Mouse (Mus musculus) intestine, embryonic 14.5 days (tissue): Measurements from ENCODE around the gene Dpagt1. TPM values are rescaled to one million over a fixed set of nuclear protein-coding genes. Genes with fewer than 3 reads are reported as not detected.
"Not testable (repeated sequence)": the region's sequence is repeated elsewhere in the genome, so short reads cannot be mapped to it uniquely, and the experiment has no call there.

Experiments used
- ATAC-seq: fragments of 200-750 bp; cut with Nextera tagmentation; replicated peaks from 2 replicates; pipeline ENCODE4 v1.8.0; 2017; ENCODE audit warnings: low read depth, moderate number of reproducible peaks, moderate TSS enrichment, moderate library complexity; ENCODE audit not compliant: low FRiP score, low TSS enrichment
- DNase-seq: peaks from one replicate; pipeline ENCODE4 v3.0.0-alpha.2; 2018; ENCODE audit warnings: low spot score
- H3K27ac ChIP-seq: fragments of 300-500 bp; sonication (generic); 2 replicates; pipeline ENCODE4 v1.5.1; 2014; ENCODE audit warnings: low read depth, mild to moderate bottlenecking, control low read depth
- H3K27me3 ChIP-seq: fragments of 300-500 bp; sonication (generic); replicated peaks from 2 replicates; pipeline ENCODE4 v1.6.1; 2014; ENCODE audit warnings: low read length, control low read depth; ENCODE audit not compliant: control insufficient read depth, insufficient read depth
- H3K36me3 ChIP-seq: fragments of 300-500 bp; sonication (generic); 2 replicates; pipeline ENCODE4 v1.6.1; 2014; ENCODE audit warnings: low read length, control low read depth; ENCODE audit not compliant: control insufficient read depth, insufficient read depth
- H3K4me1 ChIP-seq: fragments of 300-500 bp; sonication (generic); replicated peaks from 2 replicates; pipeline ENCODE4 v1.6.1; 2014; ENCODE audit warnings: low read length, control low read depth, mixed read lengths; ENCODE audit not compliant: control insufficient read depth, insufficient read depth
- H3K4me2 ChIP-seq: fragments of 300-500 bp; sonication (generic); 2 replicates; pipeline ENCODE4 v1.6.1; 2014; ENCODE audit warnings: low read length
- H3K4me3 ChIP-seq: fragments of 300-500 bp; sonication (generic); 2 replicates; pipeline ENCODE4 v1.5.1; 2014; ENCODE audit warnings: low read depth, low read length, control low read depth, mixed read lengths
- H3K9ac ChIP-seq: fragments of 300-500 bp; sonication (generic); 2 replicates; pipeline ENCODE4 v1.6.1; 2014; ENCODE audit warnings: mild to moderate bottlenecking, low read length
- H3K9me3 ChIP-seq: fragments of 300-500 bp; sonication (generic); 2 replicates; pipeline ENCODE4 v1.6.1; 2016; ENCODE audit warnings: low read length, control low read depth; ENCODE audit not compliant: control insufficient read depth
- WGBS: fragments of 180-500 bp; shearing (Covaris S2); extraction: QIAGEN DNeasy Blood & Tissue Kit; methylation state at CpG from one replicate; pipeline ENCODE4 v1.1.7; 2014; 5-methylcytosine and 5-hydroxymethylcytosine counted together
- microRNA-seq: library from miRNA; unstranded; fragments of <30 nt; microRNA quantifications from one replicate; pipeline ENCODE4, GENCODE M21; 2016
- polyA plus RNA-seq: library from polyadenylated mRNA; unstranded; fragments of >200 nt; fragmentation: Nextera tagmentation; extraction: Ambion mirVana; gene quantifications from 2 replicates; pipeline ENCODE4 v1.2.1, GENCODE M21; 2014

The Dpagt1 gene
- polyA plus RNA-seq, 1 experiment from 2014 or later, result 45.4 TPM

DNA sequence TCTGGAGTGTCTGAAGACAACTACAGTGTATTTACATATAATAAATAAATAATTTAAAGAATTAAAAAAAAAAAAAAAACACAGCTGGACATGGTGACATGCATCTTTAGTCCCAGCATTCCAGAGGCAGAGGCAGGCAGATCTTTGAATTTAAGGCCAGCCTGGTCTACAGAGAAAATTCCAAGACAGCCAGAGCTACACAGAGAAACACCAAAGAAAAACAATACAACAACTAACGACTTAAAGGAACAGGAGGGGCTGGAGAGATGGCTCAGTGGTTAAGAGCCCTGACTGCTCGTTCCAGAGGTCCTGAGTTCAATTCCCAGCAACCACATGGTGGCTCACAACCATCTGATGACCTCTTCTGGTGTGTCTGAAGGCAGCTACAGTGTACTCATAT, 51.5 kb downstream of the Dpagt1 start:
- H3K36me3 ChIP-seq, result peaks cover 16% of the 10 kb centered on the region
- not testable (repeated sequence) for H3K9me3 ChIP-seq

DNA sequence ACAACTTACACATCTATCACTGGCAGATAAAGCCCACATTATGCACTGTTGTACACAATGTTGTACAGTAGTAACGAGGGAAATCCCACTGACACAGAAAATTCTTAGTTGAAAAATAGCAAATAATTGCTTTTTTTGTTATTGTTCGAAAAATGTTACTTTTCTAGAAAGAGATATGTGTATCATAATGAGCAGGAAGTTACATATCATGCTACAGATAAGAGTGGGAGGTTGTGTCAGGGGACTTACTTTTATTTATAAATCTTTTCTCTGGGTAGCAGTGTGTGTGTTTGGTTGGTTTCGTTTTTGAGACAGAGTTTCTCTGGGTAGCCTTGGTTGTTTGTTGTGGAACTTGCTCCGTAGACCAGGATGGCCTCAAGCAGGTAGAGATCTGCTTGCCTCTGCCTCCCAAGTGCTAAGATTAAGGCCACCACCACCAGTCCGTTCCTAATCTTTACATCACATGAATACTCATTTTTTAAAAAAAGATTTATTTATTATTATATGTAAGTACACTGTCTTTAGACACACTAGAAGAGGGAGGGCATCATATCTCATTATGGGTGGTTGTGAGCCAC, 52.4 kb downstream of the Dpagt1 start:
- DNase-seq (no peak), ATAC-seq (no peak)
- H3K4me3 ChIP-seq, result peak overlapping the region; percentile 92
- H3K27me3 ChIP-seq, result no peaks in the 10 kb centered on the region
- H3K4me1 ChIP-seq, result peaks cover 9% of the 10 kb centered on the region
- H3K36me3 ChIP-seq, result peaks cover 25% of the 10 kb centered on the region
- H3K27ac ChIP-seq, result peak overlapping the region; percentile 82; the same call in 1 of the 2 replicates
- no peaks in the 10 kb centered on the region for H3K9me3 ChIP-seq
- 86% methylated on average over 5 of the region's 5 CpGs for WGBS
- H3K4me2 ChIP-seq, result peak overlapping the region; percentile 74
- peak overlapping the region; percentile 82 for H3K9ac ChIP-seq

More for the DNA sequence above, 51.5 kb downstream of the Dpagt1 start:
- H3K4me1 ChIP-seq, H3K27ac ChIP-seq, ATAC-seq, DNase-seq, H3K9ac ChIP-seq, H3K27me3 ChIP-seq, H3K4me2 ChIP-seq, H3K4me3 ChIP-seq: not testable (repeated sequence)
- 81% methylated on average over 2 of the region's 2 CpGs for WGBS

DNA sequence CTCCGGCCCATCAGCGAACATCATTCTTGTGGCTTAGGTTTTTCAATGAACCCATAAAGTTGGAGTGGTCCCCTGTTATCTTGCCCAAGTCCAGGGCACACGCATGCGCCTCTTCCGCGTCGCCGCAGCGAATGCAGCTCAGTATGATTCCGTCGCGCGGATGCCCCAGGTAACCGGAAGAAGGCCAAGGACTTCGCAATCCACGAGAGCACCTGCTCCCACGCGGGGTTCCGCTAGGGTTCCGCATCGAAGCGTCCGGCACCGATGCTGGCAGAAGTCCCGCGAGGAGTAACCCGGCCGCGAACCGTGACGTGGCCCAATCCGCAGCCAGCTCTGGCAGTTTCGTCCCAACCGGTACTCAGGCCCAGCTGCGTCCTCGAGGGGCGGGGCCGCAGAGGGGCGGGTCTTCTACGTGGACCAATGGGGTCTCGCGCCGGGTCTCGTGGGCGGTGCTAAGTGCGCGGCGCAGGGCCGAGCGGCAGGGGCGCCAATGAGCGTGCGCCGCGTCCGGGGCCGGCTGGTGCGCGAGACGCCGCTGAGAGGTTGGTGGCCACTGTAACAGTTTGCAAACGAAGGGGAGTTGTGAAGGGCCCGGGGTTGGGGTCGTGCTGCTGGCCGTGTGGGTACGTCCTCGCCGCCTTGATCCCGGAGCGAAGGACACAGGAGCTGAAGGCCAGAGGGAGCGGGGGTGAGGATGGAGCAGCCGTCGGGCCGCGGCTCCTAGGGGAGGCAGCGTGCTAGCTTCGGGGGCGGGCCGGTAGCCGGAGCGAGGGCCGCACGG, 53.4 kb downstream of the Dpagt1 start, which contains the start of gene Hyou1:
TSS of gene Hyou1 (plus strand) at position 437 of the 781 bp plus-strand sequence.
- ATAC-seq (peak; percentile 98), DNase-seq (peak; percentile 100)
- Histone ChIP-seq H3K4me1 (peaks cover 9% of the 10 kb centered on the region), H3K4me3 (peak within 1 kb of the TSS; percentile 92), H3K4me2 (peak within 1 kb of the TSS; percentile 74), H3K27me3 (no peaks in the 10 kb centered on the region), H3K9me3 (no peaks in the 10 kb centered on the region), H3K36me3 (peaks cover 35% of the 10 kb centered on the region), H3K27ac (peak within 1 kb of the TSS; percentile 82), H3K9ac (peak within 1 kb of the TSS; percentile 93)
- under 1% methylated on average over 79 of the region's 83 CpGs for WGBS

DNA sequence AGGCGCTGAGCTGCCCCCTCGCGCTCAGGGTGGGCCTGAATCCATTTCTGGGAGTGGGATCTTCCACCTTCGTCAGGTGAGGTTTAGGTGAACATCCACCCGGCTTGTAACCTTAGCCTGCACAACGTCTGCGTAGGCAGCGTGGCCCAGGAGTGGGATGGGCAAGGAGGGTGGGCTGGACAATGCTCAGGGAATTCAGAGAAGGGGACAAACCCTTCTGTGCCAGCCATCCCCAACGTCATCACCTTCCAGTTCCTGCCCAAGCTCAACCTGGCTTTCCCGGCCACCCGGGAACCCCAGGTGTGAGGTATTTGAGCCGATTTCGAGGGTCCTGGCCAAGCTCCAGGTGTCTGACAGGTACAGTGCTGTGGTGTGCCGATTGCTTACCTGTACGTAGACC, 54.0 kb downstream of the Dpagt1 start:
- H3K4me2 ChIP-seq, result peak overlapping the region; percentile 74
- peaks cover 41% of the 10 kb centered on the region for H3K36me3 ChIP-seq
- H3K4me3 ChIP-seq, result peak overlapping the region; percentile 92
- H3K27ac ChIP-seq, result peak overlapping the region; percentile 78
- 7% methylated on average over 15 of the region's 15 CpGs for WGBS
- H3K9me3 ChIP-seq, result no peaks in the 10 kb centered on the region
- ATAC-seq, result peak; percentile 21; the same call in 1 of the 2 replicates
- H3K27me3 ChIP-seq, result no peaks in the 10 kb centered on the region
- no peak for DNase-seq
- H3K4me1 ChIP-seq, result peaks cover 9% of the 10 kb centered on the region
- peak overlapping the region; percentile 93 for H3K9ac ChIP-seq

Small RNA genes within 50 kb of the gene (microRNA-seq; reads per million reads assigned to microRNA genes)
- gene Gm44335, result not detected

Other genes starting within 250 kb of the Dpagt1 start
- 0.18 TPM in 1 of 2 replicates, not detected in the other for gene Mfrp, start 224.3 kb upstream of the Dpagt1 start, polyA plus RNA-seq
- gene C1qtnf5, start 218.8 kb upstream of the Dpagt1 start, polyA plus RNA-seq, result 3.2 and 3.4 TPM in 2 replicates
- 0.14 and 0.36 TPM in 2 replicates for gene Gm49380, start 212.5 kb upstream of the Dpagt1 start, polyA plus RNA-seq
- gene Rnf26, start 212.5 kb upstream of the Dpagt1 start, polyA plus RNA-seq, result 70.2 and 75.7 TPM in 2 replicates
- 47.9 and 49.7 TPM in 2 replicates for gene Mcam, start 191.6 kb upstream of the Dpagt1 start, polyA plus RNA-seq
- gene Cbl, start 92.0 kb upstream of the Dpagt1 start, polyA plus RNA-seq, result 18.1 and 19.9 TPM in 2 replicates
- gene Ccdc153, start 85.3 kb upstream of the Dpagt1 start, polyA plus RNA-seq, result not detected in 2 replicates
- gene Pdzd3, start 74.5 kb upstream of the Dpagt1 start, polyA plus RNA-seq, result 3.1 TPM in 2 replicates
- 6.3 and 7.0 TPM in 2 replicates for gene Nlrx1, start 57.4 kb upstream of the Dpagt1 start, polyA plus RNA-seq
- gene Abcg4, start 37.4 kb upstream of the Dpagt1 start, polyA plus RNA-seq, result 3.6 and 4.1 TPM in 2 replicates
- 18.5 and 22.9 TPM in 2 replicates for gene Hinfp, start 20.3 kb upstream of the Dpagt1 start, polyA plus RNA-seq
- 5.7 and 5.8 TPM in 2 replicates for gene C2cd2l, start 5.7 kb upstream of the Dpagt1 start, polyA plus RNA-seq
- 302 and 311 TPM in 2 replicates for gene H2afx, start 8.7 kb downstream of the Dpagt1 start, polyA plus RNA-seq
- 122 and 128 TPM in 2 replicates for gene Hmbs, start 18.2 kb downstream of the Dpagt1 start, polyA plus RNA-seq
- gene Vps11, start 35.7 kb downstream of the Dpagt1 start, polyA plus RNA-seq, result 25.3 and 29.5 TPM in 2 replicates
- 28.4 and 37.0 TPM in 2 replicates for gene Hyou1, start 53.5 kb downstream of the Dpagt1 start, polyA plus RNA-seq
- 37.8 and 38.1 TPM in 2 replicates for gene Slc37a4, start 70.8 kb downstream of the Dpagt1 start, polyA plus RNA-seq
- gene Rps25, start 81.1 kb downstream of the Dpagt1 start, polyA plus RNA-seq, result 2,858 and 3,005 TPM in 2 replicates
- gene Trappc4, start 81.6 kb downstream of the Dpagt1 start, polyA plus RNA-seq, result 113 and 120 TPM in 2 replicates
- gene Ccdc84, start 92.5 kb downstream of the Dpagt1 start, polyA plus RNA-seq, result 27.1 and 29.3 TPM in 2 replicates
- not detected in 2 replicates for gene Foxr1, start 115.1 kb downstream of the Dpagt1 start, polyA plus RNA-seq
- gene Upk2, start 129.0 kb downstream of the Dpagt1 start, polyA plus RNA-seq, result 2.1 and 2.3 TPM in 2 replicates
- gene Bcl9l, start 156.8 kb downstream of the Dpagt1 start, polyA plus RNA-seq, result 10.2 TPM in 2 replicates
- 0.82 and 0.89 TPM in 2 replicates for gene Cxcr5, start 235.9 kb downstream of the Dpagt1 start, polyA plus RNA-seq